Mouse (Mus musculus): ENCODE measurements at regions not wholly inside any gene's neighbourhood (a gene's known extent, or its start where the extent isn't known, plus 50 kb on each side); places are given as distances from the start of the nearest gene placed in this dataset.

- TF ChIP-seq CTCF (conservative IDR thresholded peaks at IDR 0.05; ENCODE audit: insufficient read depth, insufficient read length, low read depth, low read length) (no peak), POLR2A (IDR thresholded peaks at IDR 0.05; ENCODE audit: low read depth, low read length) (no peak)
These were observed 96.0 kb downstream of the Hsd17b3 start for GRCm38 (mm10) chr13:63992989-63993388.

Measured in kidney, adult 2 months (tissue).